In the genomic region with DNA sequence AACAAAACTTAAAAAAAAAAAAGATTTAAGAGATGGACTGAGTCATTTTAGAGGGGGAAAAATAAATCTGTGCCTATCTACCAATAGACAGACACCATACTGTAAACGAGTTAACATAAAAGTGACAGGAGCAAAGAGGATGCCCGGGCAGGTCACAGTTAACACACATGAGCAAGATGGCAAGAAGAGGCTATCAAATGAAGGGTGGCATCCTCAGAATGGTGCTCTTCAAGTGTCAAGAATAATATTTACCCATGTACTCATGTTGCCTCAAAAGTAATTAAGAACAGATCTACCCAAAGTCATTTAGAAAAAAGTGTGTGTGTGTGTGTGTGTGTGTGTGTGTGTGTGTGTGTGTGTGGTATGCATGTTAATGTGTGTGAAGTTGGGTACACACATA, we compare ENCODE assay signal across 21 mouse cellular contexts.
A peak's percentile ranks its signal among the peaks of the same experiment; 100 is the strongest.
DNase-seq lines count a peak whose midpoint lies in the region; ATAC-seq and TF ChIP-seq lines count a peak whose summit lies in the region.
"Had no signal": no experiment of that assay in that cellular context is flagged by ENCODE, and none has a peak within 500 bp of the region (broad histone marks: within the 10 kb centered on the region; RNA-seq: fewer than 3 reads in every experiment).

No protein-coding gene starts in this region.

- no peaks in the 10 kb centered on the region for H3K9me3 ChIP-seq in kidney, embryonic 15.5 days (replicated peaks)
- no peaks in the 10 kb centered on the region for H3K9me3 ChIP-seq in kidney, embryonic 16.5 days (ENCODE audit: low read length)
- H3K9me3 ChIP-seq in kidney, embryonic 14.5 days (ENCODE audit: control insufficient read depth, low read length) = no peaks in the 10 kb centered on the region
- H3K9me3 ChIP-seq in kidney, postnatal 0 days (replicated peaks; ENCODE audit: low read length) = no peaks in the 10 kb centered on the region
- H3K9me3 ChIP-seq: G1E had no signal

- 0 out of 2 replicates have a peak, but pooled peaks have one; percentile 66 for ATAC-seq in kidney, embryonic 15.5 days (replicated peaks; ENCODE audit: low FRiP score)
- ATAC-seq in kidney, embryonic 16.5 days (ENCODE audit: low FRiP score, low TSS enrichment) = peak; percentile 54; the same call in 1 of the 2 replicates
- no peak for ATAC-seq in kidney, embryonic 14.5 days (ENCODE audit: low FRiP score, low TSS enrichment)
- no peak for ATAC-seq in kidney, postnatal 0 days (replicated peaks; ENCODE audit: low FRiP score, low read depth)
- ATAC-seq: activated CD4-positive, CD25-positive, alpha-beta regulatory T cell, adult 4 months; CD4-positive, CD25-positive, alpha-beta regulatory T cell, adult 4 months; Patski had no signal

- no peak for DNase-seq in kidney, postnatal 10 days
- peak; percentile 33 for DNase-seq in kidney, postnatal 0 days (ENCODE audit: low spot score)
- DNase-seq in kidney, adult 8-10 months = no peak
- DNase-seq: adrenal gland, adult 2 months; adrenal gland, adult 8-10 months; adrenal gland, postnatal 10 days; adrenal gland, postnatal 14 days; adrenal gland, postnatal 25 days; adrenal gland, postnatal 36 days; B cell, adult 2 months; cerebellum, adult 11 months; cerebellum, adult 11-12 months; cerebellum, adult 18-20 months had no signal

- WGBS in kidney, embryonic 15.5 days = 36% methylated on average over 2 of the region's 2 CpGs
- WGBS in kidney, embryonic 16.5 days = 37% methylated on average over 2 of the region's 2 CpGs
- WGBS in kidney, embryonic 14.5 days = 47% methylated on average over 2 of the region's 2 CpGs
- 34% methylated on average over 2 of the region's 2 CpGs for WGBS in kidney, postnatal 0 days

- no peaks in the 10 kb centered on the region for H3K27me3 ChIP-seq in kidney, embryonic 15.5 days
- no peaks in the 10 kb centered on the region for H3K27me3 ChIP-seq in kidney, embryonic 16.5 days (ENCODE audit: insufficient read depth, low read length)
- no peaks in the 10 kb centered on the region for H3K27me3 ChIP-seq in kidney, embryonic 14.5 days (ENCODE audit: control insufficient read depth, insufficient read depth, low read length)
- no peaks in the 10 kb centered on the region for H3K27me3 ChIP-seq in kidney, postnatal 0 days (ENCODE audit: insufficient read depth, low read length)
- H3K27me3 ChIP-seq: CH12.LX, Patski had no signal

- H3K9ac ChIP-seq in kidney, embryonic 15.5 days = no peak overlapping the region
- no peak overlapping the region for H3K9ac ChIP-seq in kidney, embryonic 16.5 days (replicated peaks; ENCODE audit: low read length)
- no peak overlapping the region for H3K9ac ChIP-seq in kidney, embryonic 14.5 days (ENCODE audit: low read depth, low read length)
- no peak overlapping the region for H3K9ac ChIP-seq in kidney, postnatal 0 days (ENCODE audit: low read depth, low read length)

- H3K27ac ChIP-seq in kidney, embryonic 15.5 days = no peak overlapping the region
- no peak overlapping the region for H3K27ac ChIP-seq in kidney, embryonic 16.5 days (ENCODE audit: low read length)
- H3K27ac ChIP-seq in kidney, embryonic 14.5 days (ENCODE audit: low read depth, low read length) = no peak overlapping the region
- no peak overlapping the region for H3K27ac ChIP-seq in kidney, postnatal 0 days

- H3K4me1 ChIP-seq in kidney, embryonic 15.5 days = no peaks in the 10 kb centered on the region
- H3K4me1 ChIP-seq in kidney, embryonic 16.5 days (ENCODE audit: insufficient read depth, low read length) = no peaks in the 10 kb centered on the region
- H3K4me1 ChIP-seq in kidney, embryonic 14.5 days (ENCODE audit: control insufficient read depth, insufficient read depth, low read length) = no peaks in the 10 kb centered on the region
- H3K4me1 ChIP-seq in kidney, postnatal 0 days (replicated peaks; ENCODE audit: insufficient read depth, low read length) = no peaks in the 10 kb centered on the region

- no peak for TF ChIP-seq CTCF in kidney, postnatal 0 days (IDR thresholded peaks at IDR 0.05; ENCODE audit: low read depth)

- H3K4me3 ChIP-seq in kidney, embryonic 15.5 days (replicated peaks) = no peak overlapping the region
- no peak overlapping the region for H3K4me3 ChIP-seq in kidney, embryonic 16.5 days (ENCODE audit: low read length)
- H3K4me3 ChIP-seq in kidney, embryonic 14.5 days (ENCODE audit: low read length) = no peak overlapping the region
- H3K4me3 ChIP-seq in kidney, postnatal 0 days (replicated peaks; ENCODE audit: low read depth, low read length) = no peak overlapping the region

- no peak overlapping the region for H3K4me2 ChIP-seq in kidney, embryonic 15.5 days
- no peak overlapping the region for H3K4me2 ChIP-seq in kidney, embryonic 16.5 days (replicated peaks; ENCODE audit: low read depth, low read length)
- no peak overlapping the region for H3K4me2 ChIP-seq in kidney, embryonic 14.5 days (replicated peaks; ENCODE audit: low read depth, low read length)
- H3K4me2 ChIP-seq in kidney, postnatal 0 days (ENCODE audit: low read length) = no peak overlapping the region

- H3K36me3 ChIP-seq in kidney, embryonic 15.5 days = no peaks in the 10 kb centered on the region
- no peaks in the 10 kb centered on the region for H3K36me3 ChIP-seq in kidney, embryonic 16.5 days (ENCODE audit: insufficient read depth, low read length)
- H3K36me3 ChIP-seq in kidney, embryonic 14.5 days (ENCODE audit: control insufficient read depth, insufficient read depth, low read length) = no peaks in the 10 kb centered on the region
- no peaks in the 10 kb centered on the region for H3K36me3 ChIP-seq in kidney, postnatal 0 days (ENCODE audit: insufficient read depth, low read length)
- H3K36me3 ChIP-seq: G1E had no signal

Comparison
In these comparisons a context has a peak if more than half of its experiments do, and no peak if none do; other contexts are left out.
1. ATAC-seq: peak in kidney, embryonic 15.5 days (single experiment) and kidney, embryonic 16.5 days (single experiment); none in kidney, embryonic 14.5 days (single experiment) and kidney, postnatal 0 days (single experiment).